Mouse (Mus musculus) CD8-positive naive resting alpha-beta T cell, adult 57 days (primary cell): ENCODE data around the gene Bid. TPM values are rescaled to one million over a fixed set of nuclear protein-coding genes. Genes with fewer than 3 reads are reported as not detected.

Source experiments
- total RNA-seq: library from RNA; stranded (reverse); gene quantifications from one replicate; pipeline ENCODE4 v1.2.4, GENCODE M21; 2023

Bid gene
- total RNA-seq: 23.0 TPM

GRCm38 (mm10) chr6:120916074-120916971 is at the start of gene Bid:
Gene Bid (minus strand): TSS chr6:120916853.

Other genes starting within 250 kb of the Bid start
- gene Slc25a18, start 143.3 kb downstream of the Bid start, total RNA-seq: 0.37 TPM
- gene Atp6v1e1, start 94.1 kb downstream of the Bid start, total RNA-seq: 116 TPM
- gene Bcl2l13, start 80.6 kb downstream of the Bid start, total RNA-seq: 42.8 TPM
- 26.8 TPM for gene Mical3, start 214.1 kb upstream of the Bid start, total RNA-seq